Mouse (Mus musculus): ENCODE data around the gene Gcn1l1. TPM values are rescaled to one million over a fixed set of nuclear protein-coding genes. Genes with fewer than 3 reads are reported as not detected.
"Not testable (repeated sequence)": the region's sequence is repeated elsewhere in the genome, so short reads cannot be mapped to it uniquely, and the experiment has no call there.

Gcn1l1 gene
- total RNA-seq (2022): 10 to 100 TPM; 72.7 to 85.7 (median 77.4) TPM

DNA sequence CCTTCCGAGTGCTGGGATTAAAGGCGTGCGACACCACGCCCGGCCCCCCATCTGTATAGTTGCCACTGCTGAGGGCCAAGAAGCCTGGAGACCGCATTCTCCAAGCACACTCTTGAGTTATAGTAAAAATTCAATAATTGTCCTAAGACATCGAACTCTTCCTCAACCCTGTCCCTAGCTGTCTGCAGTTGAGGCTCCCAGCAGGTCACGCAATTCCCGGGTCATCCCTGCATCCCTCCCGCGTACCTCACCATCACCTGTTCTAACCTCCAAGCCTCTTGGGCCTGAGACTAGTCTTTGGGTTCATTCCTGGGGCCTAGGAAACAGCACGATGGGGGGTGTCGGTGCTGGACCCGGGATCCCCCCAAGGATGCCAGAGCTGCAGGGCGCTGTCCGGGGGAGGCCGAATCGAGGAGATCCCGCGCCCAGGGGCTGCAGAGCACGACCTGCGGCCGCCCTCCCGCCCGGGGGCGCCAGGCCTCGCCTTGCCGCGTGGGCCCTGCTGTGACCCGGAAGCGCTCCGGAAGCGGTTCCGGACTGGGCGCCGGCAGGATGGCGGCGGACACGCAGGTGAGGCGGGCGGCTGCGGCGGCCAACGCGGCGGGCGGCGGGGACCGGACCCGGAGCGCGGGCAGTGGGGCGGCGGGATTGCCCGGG, at the start of gene Gcn1l1:
TSS of gene Gcn1l1 (plus strand) at position 518 of the 657 bp plus-strand sequence.
- peak in 1 of 2 experiments; percentile 62 for DNase-seq (ENCODE audit: low spot score in 2 of 2)

DNA sequence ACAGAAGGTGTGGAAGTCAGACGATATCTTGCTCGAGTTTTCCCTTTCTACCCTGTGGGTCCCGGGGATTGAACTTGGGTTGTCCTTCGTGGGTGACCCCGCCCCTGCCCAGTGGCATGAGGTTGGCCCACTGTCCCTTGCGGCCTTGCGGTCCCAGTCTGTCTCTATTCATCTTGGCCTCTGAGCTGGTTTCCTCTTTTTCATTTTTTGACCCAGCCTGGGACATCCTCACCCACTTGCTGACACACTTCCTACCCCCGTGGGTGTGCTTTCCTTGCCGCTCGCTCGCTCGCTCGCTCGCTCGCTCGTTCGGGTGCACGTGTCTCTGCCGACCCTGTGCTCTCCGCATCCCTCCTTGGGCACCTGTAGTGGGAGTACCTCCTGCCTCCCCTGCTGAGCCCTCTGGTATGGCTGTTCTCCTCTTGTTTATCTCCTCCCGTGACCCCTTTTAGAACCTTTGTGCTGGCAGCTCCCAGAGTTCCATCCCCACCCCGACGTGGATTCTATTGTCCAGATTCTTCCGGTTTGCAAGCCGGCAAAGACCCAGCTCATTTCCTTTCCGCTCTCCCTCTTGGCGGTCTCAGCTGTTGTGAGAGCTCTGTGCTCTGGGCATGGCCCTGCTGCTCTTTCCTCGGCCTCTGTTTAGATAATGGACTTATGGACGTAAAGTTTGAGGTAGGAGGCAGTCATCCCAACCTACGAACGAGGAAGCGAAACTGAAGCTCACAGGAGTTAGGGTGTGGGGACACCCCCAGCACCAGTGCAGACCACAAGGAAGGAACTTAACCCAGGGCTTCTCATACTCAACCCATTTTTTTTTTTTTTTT, 48.8 kb upstream of the Gcn1l1 start:
- no peak for DNase-seq (ENCODE audit: low spot score in 2 of 2)

DNA sequence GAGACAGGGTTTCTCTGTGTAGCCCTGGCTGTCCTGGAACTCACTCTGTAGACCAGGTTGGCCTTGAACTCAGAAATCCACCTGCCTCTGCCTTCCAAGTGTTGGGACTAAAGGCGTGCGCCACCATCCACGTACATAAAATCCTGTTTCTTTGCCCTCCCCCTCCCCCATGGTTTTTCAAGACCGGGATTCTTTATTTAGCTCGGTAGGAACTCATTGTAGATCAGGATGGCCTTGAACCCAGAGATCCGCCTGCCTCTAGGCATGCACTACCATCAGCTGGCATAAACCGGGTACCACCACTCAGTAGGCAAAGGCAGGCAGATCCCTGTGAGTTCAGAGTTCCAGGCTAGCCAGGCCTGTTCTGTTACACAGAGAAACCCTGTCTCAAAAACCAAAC, 48.1 kb upstream of the Gcn1l1 start:
- no peak for DNase-seq (ENCODE audit: low spot score in 2 of 2)

DNA sequence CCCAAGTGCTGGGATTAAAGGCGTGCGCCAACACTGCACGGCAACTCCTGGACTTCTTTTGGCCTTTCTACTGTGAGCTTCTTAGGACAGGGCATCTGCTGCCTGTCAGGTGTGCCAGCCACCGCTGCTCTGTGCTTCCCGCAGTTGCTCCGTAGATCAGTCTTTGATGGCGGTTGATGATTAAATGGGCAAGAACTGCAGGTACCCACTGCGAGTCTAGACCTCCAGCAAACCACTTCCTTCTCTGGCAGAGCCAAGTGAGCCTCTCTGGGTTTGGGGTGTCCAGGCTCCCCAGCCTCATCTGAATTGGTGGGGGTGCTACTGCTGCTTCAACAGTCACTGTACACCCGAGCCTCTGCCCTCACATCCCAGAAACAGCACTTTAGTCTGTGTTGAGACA, 47.6 kb upstream of the Gcn1l1 start:
- no peak for DNase-seq (ENCODE audit: low spot score in 2 of 2)

DNA sequence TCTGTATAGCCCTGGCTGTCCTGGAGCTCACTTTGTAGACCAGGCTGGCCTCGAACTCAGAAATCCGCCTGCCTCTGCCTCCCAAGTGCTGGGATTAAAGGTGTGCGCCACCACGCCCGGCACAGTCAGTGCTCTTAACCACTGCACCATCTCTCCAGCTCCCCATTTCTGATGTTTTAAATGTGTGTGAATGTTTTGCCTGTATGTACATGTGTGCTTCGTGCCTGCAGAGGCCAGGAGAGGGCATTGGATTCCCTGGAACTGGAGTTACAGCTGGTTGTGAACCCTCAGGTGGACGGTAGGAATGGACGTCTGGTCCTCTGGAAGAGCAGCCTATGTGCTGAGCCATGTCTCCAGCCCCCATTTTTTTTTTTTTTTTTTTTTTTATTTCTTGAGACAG, 46.8 kb upstream of the Gcn1l1 start:
- not testable (repeated sequence) for DNase-seq (ENCODE audit: low spot score in 2 of 2)

DNA sequence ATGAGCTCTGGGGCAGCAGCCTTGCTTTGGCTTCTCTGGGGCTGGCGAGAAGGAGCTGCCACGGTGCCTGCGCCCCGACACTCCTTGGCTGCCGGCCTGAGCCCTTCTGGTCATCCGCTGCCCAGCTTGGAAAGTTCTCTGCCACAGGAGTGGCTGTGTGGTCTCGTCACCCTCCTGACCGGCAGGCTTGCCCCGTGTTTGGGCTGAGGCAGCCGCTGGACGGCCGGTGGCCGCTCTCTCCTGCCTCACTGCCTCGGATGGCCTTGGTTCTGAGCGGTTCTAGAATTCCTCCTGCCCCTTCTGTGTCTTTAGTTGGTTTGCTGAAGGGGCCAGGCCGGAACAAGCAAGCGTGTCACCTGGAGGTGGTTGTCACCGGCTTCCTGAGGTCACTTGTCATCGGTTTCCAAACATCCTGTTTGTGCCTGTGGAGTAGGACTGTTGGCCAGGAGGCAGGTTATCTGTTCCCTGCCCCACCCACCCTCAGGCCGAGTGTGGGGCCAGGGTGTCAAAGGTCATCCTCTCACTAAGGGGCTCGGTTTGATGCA, 44.7 kb upstream of the Gcn1l1 start:
- no peak for DNase-seq (ENCODE audit: low spot score in 2 of 2)

DNA sequence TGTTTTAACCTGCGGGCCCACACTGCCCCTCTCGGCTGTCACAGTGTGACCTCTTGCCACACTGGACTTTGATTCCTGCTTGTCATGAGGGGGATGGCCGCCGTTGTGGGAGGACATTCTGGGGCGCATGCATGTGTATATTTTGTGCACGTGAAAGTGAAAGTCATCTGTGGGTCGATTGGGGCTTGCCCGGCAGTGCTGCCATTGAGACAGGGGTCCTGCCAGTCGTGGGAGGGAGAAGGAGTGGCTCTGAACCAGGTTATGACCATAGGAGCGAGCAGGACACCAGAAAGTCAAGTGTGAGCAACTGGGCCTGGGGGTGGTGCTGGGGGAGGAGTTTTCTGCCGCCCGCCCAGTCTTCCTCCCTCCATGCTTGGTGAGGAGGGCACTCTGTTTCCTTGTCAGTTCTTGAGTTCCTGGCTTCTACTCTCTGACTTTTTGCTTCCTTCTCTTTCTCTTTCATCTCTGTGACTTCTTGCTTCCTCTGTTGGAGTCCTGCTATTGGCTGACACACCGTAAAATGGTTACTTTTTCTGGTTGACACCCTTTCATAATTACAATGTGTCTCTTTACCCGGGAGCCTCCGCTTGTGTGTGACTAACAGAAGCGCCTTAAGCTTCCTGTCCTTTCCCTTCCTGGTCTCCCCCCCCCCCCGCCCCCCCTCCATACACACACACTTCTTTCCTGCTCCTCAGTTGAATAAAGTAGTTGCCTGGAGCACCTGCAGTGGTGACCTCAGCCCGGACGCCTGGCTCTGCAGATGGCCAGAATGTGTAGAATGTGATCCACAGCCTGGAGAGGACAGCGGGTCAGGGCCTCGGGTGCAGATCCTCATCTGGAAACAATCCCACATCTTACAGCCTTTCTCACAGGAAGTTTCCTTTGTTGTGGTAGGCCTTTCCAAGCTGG, 43.2 kb upstream of the Gcn1l1 start:
- DNase-seq (ENCODE audit: low spot score in 2 of 2): no peak

DNA sequence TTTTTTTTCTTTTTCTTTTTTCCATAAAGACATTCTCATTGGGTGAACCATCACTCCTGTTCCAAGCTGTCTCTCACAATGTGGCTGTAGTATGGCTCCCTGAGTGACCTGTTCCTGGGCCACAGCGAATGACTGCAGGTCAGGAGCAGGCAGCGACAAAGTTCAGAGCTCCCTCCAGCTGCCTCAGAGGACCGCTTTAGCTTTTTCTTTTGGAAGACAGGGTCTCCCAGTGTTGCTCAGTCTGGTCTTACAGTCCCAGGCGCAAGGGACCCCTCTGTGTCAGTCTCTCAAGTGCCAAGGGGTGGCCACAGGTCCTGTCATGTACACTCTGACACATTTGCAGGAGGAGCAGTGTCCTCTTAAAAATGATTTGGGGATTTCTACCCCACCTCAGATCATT, 42.5 kb upstream of the Gcn1l1 start:
- no peak for DNase-seq (ENCODE audit: low spot score in 2 of 2)

DNA sequence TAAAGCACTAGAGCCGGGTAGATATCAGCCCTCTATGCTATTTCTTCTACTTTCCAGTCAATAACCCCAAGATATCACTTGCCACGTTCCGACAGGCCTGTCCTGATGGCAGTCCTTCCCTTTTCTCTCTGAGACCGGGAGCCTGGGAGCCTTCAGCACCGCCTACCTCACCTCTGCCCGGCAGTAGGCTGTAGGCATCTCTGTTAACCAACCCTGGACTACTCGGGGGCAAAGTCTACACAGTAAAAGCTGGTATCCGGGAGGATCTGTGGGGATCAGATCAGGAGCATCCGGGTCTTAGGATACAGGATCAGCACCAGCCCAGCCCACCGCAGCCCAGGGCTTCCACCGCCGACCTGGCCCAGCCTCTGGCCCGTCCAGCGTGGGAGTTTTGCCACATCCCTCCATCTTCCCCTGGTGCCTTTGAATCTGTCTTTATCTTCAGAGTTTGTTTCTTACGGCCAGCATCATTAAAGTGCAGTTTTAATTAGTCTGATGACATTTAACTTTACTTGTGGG, 42.0 kb upstream of the Gcn1l1 start:
- DNase-seq (ENCODE audit: low spot score in 2 of 2): no peak

DNA sequence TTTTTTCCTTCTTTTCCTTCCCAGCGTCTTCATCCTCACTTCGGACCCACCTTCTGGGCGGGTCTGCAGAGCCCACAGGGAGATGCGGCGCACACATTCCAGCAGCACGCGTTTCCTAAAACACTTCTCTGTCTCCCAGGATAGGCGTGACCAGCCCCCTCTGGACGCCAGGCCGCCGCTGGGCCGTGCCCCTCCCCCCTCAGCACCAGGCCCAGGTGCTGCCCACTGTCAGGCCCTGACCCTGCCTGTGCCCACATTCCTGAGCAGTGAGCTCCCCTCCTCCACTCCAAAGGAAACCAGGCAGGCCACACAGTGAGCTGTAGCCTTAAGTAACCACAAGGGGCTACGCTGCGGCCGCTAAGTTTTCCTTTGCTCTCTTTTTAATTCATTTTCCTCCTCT, 41.1 kb upstream of the Gcn1l1 start:
- no peak for DNase-seq (ENCODE audit: low spot score in 2 of 2)

DNA sequence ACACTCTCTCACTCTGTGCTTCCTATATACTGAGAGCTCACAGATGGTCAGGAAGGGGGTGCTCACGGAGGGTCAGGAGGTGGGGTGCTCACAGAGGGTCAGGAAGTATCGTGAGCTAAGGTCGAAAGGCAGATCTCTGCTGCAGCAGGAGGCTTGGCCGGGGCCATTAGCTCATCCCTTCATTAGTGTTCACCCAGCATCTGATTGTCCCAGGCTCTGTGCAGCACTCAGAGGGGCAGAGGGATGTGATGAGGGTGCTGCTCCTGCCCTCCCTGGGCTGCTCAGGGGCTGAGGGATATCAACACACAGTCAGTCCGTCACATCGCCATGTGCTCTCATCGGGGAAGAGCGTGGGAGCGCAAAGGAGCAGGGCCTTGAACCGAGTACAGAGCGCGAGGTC, 40.6 kb upstream of the Gcn1l1 start:
- DNase-seq (ENCODE audit: low spot score in 2 of 2): no peak

DNA sequence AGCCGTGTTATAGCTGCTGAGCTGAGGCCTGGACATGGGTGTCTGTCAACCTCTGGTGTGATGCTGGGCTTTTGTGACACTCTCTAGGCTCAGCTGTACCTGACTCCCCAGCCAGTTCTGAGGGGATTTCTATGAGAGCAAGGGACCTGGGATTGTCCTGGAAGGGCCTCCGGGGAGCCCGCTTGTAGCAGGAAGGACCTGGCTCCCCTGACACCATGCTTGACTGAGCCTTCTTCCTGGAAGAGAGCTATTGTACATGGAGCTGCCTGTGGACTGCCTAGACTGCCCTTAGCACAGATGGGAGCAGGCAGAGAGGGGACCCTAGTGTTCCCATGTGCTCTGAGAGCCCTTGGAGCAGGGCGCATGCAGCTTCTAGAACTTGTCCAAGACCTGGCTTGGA, 39.6 kb upstream of the Gcn1l1 start:
- no peak for DNase-seq (ENCODE audit: low spot score in 2 of 2)

DNA sequence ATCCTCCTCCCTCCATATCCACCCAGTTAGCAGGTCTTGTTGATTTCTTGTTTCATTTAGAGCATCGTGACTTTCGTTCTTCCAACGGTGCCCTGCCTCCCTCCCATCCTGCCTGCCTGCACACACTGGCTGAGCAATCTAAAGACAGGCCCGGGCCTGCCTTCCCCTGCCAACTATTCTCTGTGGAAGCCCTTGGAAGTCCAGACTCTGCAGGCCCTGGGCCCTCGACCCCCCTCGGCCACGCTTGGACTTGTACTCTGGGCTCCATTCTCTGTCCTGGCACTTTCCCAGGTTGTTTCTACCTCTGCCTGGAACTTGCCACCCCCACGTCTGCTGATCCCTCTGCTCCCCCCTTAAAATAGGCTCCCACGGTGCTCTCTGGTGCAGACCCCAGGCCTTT, 39.1 kb upstream of the Gcn1l1 start:
- no peak for DNase-seq (ENCODE audit: low spot score in 2 of 2)

DNA sequence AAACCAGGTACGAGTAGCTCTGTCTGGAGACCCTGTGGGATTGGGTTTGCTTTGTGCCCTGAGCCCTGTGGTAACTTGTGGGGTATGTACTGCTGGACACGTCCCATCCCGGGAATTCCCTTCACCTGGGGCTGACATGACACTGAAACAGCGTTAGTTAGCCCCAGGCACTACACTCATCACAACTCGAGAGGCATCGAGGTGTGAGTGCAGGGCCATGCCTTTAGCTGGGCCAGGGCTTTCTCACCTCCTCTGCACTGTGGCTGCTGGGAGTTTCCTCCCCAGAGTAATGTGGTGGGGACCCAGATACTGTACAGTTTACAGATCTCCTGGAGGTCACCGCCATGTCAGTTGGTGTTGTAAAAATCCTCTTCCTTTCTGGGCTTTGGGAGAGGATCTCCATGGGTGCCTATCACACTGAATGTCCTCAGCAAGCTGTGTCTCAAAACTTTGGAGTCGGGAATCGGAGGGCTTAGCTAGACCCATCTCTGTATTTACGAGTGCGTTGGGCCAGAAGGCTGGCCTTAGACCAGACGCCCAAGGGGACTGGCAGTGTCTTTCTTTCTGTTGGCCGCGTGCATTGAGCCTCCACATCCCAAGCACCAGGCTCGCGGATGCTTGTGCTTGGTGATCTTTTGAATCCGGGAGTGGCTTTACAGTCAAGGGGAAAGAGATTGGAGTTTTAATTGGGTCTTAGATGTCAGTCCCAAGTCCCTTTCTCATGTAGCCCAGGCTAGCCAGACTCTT, 38.4 kb upstream of the Gcn1l1 start:
- DNase-seq (ENCODE audit: low spot score in 2 of 2): no peak

DNA sequence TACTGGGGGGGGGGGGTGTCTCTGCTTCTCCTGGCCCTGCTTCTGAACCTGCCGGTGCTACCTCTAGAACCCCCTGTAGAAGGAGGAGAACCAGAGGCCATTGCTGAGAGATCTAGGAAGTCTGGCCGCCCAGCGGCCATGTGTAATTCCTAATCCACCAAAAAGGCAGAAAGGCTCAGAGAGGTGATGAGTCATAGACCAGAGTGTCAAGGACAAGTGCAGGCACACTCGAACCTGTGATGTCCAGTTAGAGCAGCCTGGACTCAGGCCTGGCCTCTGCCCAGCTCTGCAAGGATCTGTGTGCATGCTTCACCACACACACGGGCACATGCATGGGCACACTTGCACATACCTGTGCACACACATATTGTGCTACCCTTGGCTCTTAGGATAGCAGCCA, 36.9 kb upstream of the Gcn1l1 start:
- DNase-seq (ENCODE audit: low spot score in 2 of 2): no peak

DNA sequence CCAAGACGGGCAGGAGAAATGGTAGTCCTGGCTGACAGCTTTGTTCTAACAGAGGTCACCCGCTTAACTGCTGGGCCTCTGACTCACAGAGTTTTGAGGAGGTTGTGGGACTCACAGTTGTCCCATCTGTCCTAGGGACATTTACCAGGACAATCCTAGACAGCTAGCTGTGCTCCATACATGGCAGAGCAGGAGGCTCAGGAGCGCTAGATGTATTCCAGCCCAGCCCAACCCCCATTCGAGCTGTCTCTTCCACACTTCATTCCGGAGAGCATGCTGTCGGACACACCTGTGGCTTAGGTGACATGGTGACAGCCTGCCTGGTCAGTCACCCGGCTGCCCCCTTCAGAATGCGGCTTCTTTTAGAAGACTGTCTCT, 35.7 kb upstream of the Gcn1l1 start:
- DNase-seq (ENCODE audit: low spot score in 2 of 2): no peak

DNA sequence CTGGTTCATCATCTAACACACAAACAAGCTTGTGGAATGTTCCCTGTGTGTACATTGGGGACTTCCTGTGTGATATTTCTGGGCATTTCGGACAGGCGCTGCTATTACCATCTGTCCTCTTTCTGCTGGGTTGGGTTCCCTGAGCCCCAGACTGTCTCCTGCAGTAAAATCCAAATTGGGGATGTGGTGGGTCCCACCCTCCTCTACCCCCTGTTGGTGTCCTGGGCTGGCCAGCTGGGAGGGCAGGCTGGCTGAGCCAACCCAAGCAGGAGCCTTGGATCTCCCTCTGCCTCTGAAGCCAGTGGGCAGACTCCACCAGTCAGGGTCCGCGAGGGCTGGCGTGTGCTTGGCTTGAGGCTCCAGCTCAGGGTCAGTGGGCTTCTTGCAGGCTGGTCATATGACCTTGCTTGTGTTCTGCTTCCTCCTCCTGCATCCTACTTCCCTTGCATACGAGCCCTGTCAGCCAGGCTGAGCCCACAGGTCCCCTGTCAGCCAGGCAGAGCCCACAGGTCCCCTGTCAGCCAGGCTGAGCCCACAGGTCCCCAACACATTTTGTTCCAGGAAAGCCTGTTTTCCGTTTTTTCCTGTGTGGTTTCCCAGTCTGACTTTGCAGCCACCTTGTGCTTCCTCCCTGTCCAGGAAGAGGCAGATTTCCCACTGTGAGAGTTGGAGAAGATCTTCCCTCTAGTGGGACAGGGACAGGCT, 35.2 kb upstream of the Gcn1l1 start:
- no peak for DNase-seq (ENCODE audit: low spot score in 2 of 2)

DNA sequence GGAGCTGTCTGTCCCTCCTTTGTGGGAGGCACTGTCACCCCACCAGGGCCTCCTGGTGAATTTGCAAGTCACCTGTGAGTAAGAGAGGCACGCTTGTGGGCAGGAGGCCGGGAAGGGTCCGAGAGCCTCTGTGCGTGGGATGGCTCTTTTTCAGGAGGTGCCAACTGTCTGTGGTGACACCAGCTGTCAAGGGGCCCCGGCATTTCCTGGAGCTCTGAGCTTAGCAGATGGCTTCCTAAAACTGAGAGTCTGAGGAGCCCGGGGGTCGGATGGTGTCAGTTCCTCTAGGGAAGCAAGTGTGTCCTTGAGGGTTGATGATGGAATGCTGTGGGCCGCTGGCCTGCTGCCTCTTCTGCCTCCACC, 34.6 kb upstream of the Gcn1l1 start:
- no peak for DNase-seq (ENCODE audit: low spot score in 2 of 2)

DNA sequence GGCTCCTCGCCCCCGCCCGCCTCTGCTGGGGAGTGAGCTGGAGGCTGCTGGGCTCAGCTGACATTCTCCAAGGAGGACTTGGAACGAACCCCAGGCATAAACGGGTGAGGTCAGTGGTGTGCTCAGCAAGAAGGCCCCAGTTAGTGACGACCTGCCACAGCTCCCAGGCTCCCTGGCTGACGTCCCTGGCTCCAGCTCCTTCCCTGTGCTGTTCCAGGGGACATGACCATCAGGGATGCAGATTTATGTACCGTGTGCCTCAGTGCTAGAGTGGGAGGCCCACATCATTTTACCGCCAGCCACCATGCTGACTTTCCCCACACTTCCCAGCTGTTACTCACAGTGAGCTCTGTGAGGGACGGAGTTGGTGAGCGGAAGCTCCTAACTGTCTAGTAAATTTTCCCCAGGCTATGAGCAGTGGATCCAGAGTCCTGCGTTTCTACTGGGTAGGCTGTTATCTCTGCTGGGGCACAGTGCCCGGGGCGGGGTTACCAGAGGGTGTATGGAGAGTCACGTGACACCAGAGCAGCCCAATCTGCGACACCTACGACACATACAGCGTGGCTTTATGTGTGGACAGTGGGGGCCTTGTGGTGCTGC, 33.3 kb upstream of the Gcn1l1 start:
- DNase-seq (ENCODE audit: low spot score in 2 of 2): peak; percentile 65

DNA sequence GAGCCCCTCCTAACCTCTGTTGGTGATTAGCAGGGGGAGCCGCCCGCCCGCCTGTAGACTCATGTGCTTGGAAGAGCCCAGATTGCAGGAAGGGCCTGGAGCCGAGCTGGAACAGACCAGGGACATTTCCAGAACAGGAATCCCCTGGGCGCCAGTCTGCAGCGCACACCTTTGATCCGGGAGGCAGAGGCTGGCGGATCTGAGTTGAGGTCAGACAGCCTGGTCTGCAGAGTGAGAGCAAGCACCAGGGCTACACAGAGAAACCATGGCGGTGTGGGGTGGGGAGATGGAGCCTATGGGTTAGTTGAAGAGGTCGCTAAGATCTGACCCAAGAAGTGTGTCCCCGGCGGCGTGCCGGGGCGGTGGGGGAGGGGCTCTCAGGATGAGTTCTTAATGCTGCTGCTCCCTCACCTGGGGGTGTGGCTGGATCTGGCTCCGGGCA, 30.7 kb upstream of the Gcn1l1 start:
- DNase-seq (ENCODE audit: low spot score in 2 of 2): no peak

All from layer of hippocampus, adult 8-10 months (tissue).